Mouse (Mus musculus) left cerebral cortex, postnatal 10 days (tissue): Measurements from ENCODE around the gene 9430097D07Rik. TPM values are rescaled to one million over a fixed set of nuclear protein-coding genes. Genes with fewer than 3 reads are reported as not detected.
A peak's percentile ranks its signal among the peaks of the same experiment; 100 is the strongest.

Experiments used
- DNase-seq, 2 experiments: peaks; one replicate each; pipeline ENCODE4 v3.0.0; 2021 to 2022; ENCODE audit warnings: low spot score in 2 of 2, mixed read lengths in 1 of 2; ENCODE audit errors: extremely low spot score in 1 of 2
- intact Hi-C: fragments of 180-260 bp; cut with DNase I; formaldehyde crosslinking; loops from one replicate; pipeline ENCODE4 v1.15.1; 2025
- total RNA-seq, 2 experiments: library from RNA; stranded (reverse); gene quantifications; 2 replicates each; pipeline ENCODE4 v1.2.3; 2021

The 9430097D07Rik gene
- total RNA-seq, 2 experiments from 2014 or later = 0.81 to 1.2 TPM

GRCm38 (mm10) chr2:32599409-32599808, 23.9 kb upstream of the 9430097D07Rik start, which contains the start of gene St6galnac6:
St6galnac6 (plus strand) TSS chr2:32599709.
- DNase-seq = no peak
- intact Hi-C loops = no loop called here

GRCm38 (mm10) chr2:32598506-32598905, 23.0 kb upstream of the 9430097D07Rik start:
- peak in 1 of 2 experiments; percentile 55 for DNase-seq
- intact Hi-C loops = no loop called here

DNA sequence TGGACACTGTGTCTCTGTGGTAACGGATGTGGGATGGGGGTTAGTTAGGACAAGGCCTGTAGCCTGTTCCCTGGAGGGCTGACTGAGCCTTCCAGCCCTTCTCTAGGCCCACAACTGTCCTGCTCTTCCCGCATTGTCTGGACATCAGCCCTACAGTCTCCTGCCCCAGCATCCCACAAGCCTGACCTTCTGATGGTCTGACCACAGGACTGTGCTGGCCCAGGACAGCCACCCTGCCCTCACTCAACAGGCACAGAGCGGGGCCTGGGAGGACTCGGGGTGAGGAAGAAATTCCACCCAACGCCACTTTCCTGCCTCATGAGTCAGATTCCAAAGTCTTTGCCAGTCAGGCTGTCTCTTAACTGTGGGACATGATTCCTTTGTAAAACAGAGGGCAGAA, 22.2 kb upstream of the 9430097D07Rik start:
- no peak for DNase-seq
- intact Hi-C loops = no loop called here

DNA sequence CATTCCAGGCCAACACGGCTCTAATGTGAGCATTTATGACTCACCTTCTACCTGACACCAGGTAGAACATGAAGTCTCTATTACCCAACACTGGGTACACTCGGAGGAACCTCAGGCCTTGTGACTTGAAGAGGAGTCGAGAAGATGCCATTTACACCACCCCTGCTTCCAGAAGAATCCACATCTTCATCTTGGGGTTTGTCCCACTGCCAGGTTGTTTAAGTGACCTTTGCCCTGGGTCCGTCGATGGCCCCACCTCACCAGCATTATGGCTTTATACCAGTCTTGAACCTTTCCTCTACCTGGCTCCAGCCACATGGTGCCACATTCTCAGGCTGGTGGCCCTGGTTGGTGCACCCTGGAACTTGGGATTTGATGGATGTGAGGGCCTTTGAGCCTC, 21.8 kb upstream of the 9430097D07Rik start:
- intact Hi-C loops = no loop called here
- no peak for DNase-seq

GRCm38 (mm10) chr2:32596725-32597124, 21.2 kb upstream of the 9430097D07Rik start:
- DNase-seq = no peak
- intact Hi-C loops = no loop called here

GRCm38 (mm10) chr2:32591249-32591648, 15.8 kb upstream of the 9430097D07Rik start:
- DNase-seq = no peak
- intact Hi-C loops = no loop called here

DNA sequence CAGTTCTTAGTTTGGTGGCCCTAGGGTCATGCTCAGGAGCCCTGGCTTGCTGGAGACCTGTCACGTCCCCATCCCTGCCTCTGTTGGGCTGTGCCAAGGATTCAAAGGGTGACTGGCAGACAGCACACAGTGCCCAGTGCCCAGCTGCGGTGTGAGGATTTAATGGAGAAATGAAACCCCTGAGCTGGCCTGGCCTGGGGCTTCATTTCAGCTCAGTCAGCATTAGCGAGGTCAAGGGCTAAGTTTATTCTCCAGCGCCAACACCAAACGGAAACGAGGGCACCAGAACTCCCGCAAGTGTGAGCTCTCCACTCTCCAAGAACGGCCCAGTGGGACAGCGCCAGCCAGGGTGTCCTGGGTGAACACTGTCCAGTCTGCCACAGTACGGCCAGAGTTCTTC, 14.7 kb upstream of the 9430097D07Rik start:
- intact Hi-C loops = no loop called here
- peak in 1 of 2 experiments; percentile 36 for DNase-seq

GRCm38 (mm10) chr2:32589213-32589795, 13.8 kb upstream of the 9430097D07Rik start:
- peak in 1 of 2 experiments; percentile 61 for DNase-seq
- intact Hi-C loops = no loop called here

DNA sequence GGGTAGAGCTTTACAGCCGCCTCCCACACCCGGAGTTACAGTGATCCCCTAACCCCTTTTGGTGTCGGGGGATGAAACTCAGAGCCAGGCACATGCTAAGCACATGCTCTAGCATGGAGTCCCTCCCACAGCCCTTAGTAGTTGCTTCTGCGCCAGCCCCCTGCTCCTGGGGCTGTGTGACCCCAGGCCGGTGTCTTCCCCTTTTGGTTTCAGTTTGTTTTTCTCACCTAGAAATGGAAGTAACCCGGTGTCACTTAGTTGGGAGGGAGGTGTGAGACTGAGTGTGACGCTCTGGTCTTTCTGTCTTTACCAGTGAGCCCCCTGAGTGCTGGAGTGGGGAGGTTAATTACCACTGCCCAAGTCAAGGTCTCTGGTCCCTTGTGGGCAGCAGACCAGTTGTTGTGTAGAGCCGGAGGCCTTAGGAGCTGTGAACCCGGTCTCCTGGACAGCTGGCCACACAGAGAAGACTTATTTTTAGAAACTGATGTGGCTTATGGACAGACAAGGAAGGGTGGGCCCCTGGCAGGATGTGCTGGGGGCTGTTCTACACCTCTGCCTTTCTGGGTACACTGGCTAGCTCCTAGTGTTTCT, 12.3 kb upstream of the 9430097D07Rik start:
- intact Hi-C loops = no loop called here
- peak in 1 of 2 experiments; percentile 54 for DNase-seq

GRCm38 (mm10) chr2:32586871-32587351, 11.4 kb upstream of the 9430097D07Rik start, which contains the start of gene St6galnac4:
St6galnac4 (plus strand) TSS chr2:32587095.
- intact Hi-C loops = no loop called here

GRCm38 (mm10) chr2:32585149-32585714, 9.7 kb upstream of the 9430097D07Rik start:
- intact Hi-C loops = no loop called here

More at GRCm38 (mm10) chr2:32586871-32587351, 11.4 kb upstream of the 9430097D07Rik start, which contains the start of gene St6galnac4:
- peak; percentile 87 to 97 for DNase-seq

DNA sequence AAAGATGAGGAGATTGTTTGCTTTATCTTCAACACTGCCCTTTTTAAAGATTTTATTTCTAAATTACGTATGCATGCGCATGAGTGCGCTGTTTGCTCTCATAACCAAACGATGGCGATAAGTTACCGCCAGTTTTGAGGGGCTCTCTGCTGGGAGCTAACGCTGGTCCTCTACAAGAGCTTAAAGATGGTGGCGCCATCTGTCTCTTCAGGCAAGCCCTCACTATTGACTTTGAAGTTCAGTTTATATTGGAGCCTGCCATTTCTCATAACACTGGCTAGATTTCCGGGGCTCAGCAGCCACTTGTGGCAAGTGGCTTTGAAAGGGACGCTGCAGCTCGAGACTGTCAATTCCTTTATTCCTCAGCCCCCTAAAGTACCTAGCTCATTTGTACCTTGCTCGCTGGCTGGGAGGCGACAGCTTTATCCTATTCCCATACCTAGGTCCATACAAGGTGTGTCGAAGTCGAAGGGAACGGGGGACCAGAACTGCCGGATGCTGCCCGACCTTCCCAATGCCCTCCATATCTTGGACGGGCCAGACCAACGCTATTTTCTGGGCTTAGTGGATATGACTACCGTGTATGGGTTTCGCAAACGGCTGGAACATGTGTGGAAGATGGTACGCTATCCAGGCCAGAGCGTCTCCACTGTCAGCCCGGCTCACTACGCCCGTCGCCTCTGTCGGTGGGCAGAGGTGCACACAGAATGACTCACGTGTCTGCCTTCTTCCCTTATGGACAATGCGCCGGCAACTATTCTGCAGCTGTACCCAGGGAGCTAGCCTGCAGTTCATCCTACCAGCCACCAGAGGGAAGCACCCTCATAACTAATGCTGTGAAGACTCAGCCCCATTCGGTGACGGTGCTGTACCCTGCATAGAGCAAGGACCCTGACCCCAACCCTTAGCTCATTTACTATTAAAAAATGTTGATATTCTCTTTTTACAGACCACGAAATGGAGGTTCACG, 7.6 kb upstream of the 9430097D07Rik start:
- DNase-seq = peak; percentile 78 to 87
- intact Hi-C loops = loop anchor here (5.0 kb wide), 1 partner anchor 34 kb away; no protein-coding TSS in a partner anchor

More at GRCm38 (mm10) chr2:32585149-32585714, 9.7 kb upstream of the 9430097D07Rik start:
- DNase-seq = no peak

- intact Hi-C loops = loop anchor here (5.0 kb wide), 1 partner anchor 36 kb away; no protein-coding TSS in a partner anchor
- peak; percentile 43 to 74 for DNase-seq
These were observed 6.1 kb upstream of the 9430097D07Rik start for GRCm38 (mm10) chr2:32581450-32582095.

DNA sequence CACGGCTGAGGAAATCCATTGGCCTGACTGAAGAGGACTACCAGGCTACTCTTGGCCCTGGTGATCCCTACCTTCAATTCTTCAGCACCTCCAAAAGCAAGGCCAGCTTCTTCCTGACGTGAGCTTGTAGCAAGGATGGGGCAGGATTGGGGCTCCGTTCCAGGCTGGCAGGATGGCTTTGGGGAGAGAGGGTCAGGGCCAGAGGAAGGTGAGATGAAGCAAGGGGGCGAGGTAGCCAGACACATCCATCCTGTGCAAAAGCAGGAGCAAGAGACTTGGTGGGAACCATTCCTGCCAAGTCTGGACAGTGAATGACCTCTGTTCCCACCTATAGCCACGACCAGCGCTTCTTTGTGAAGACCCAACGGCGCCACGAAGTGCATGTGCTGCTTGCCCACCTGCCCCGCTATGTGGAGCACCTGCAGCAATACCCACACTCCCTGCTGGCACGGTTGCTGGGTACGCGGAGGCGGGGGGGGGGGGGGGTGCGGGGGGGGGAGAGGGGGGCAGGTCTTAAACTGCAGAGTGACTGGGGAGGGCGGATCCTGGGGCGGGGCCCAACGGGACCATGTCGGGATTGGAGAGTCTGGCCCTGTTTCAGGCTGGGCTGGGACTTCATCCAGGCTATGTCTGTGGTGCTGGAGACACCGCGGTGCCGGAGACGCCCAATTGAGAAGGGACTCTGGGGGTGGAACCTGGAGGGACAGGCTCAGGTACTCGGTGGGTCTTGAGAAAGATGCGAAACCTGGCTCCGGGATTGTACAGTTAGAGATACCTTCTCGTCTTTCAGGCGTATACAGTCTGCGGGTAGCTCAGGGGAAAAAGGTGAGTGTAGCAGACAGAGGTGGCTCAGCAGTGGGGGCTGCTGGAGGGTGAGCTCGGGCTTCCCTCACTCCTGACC, 2.9 kb upstream of the 9430097D07Rik start:
- intact Hi-C loops = no loop called here
- peak in 1 of 2 experiments; percentile 76 for DNase-seq

DNA sequence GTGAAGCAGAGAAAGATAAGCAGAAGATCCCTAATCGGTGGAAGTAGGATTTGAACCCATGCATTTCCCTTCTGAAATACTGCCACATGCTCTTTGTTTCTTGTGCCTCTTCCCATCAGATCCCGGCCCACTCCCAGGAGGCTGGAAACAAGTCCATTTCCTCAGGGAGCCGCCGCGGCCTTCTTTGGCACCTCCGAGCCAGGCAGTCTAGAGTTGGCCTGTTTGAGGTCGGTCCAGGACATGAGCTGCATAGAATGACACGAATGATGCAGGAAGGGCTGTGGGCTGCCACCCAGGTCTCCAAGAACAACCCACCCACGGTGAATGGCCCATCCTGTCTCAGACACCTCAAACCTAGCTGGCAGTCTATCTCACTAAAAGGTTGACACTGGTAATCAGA, 1.0 kb upstream of the 9430097D07Rik start:
- peak in 1 of 2 experiments; percentile 28 for DNase-seq
- intact Hi-C loops = no loop called here

- intact Hi-C loops = no loop called here
- peak; percentile 59 to 78 for DNase-seq
These were observed 441 bp downstream of the 9430097D07Rik start for GRCm38 (mm10) chr2:32574901-32575585.

- DNase-seq = no peak
- intact Hi-C loops = no loop called here
These were observed 987 bp downstream of the 9430097D07Rik start, which contains the start of gene Pip5kl1 for GRCm38 (mm10) chr2:32574497-32574896. Pip5kl1 (plus strand) TSS chr2:32574797.
